Mouse (Mus musculus): ENCODE data around the gene Card10. TPM values are rescaled to one million over a fixed set of nuclear protein-coding genes. Genes with fewer than 3 reads are reported as not detected.

The Card10 gene
- polyA plus RNA-seq, 1 experiment from 2014 or later: 6.1 TPM

DNA sequence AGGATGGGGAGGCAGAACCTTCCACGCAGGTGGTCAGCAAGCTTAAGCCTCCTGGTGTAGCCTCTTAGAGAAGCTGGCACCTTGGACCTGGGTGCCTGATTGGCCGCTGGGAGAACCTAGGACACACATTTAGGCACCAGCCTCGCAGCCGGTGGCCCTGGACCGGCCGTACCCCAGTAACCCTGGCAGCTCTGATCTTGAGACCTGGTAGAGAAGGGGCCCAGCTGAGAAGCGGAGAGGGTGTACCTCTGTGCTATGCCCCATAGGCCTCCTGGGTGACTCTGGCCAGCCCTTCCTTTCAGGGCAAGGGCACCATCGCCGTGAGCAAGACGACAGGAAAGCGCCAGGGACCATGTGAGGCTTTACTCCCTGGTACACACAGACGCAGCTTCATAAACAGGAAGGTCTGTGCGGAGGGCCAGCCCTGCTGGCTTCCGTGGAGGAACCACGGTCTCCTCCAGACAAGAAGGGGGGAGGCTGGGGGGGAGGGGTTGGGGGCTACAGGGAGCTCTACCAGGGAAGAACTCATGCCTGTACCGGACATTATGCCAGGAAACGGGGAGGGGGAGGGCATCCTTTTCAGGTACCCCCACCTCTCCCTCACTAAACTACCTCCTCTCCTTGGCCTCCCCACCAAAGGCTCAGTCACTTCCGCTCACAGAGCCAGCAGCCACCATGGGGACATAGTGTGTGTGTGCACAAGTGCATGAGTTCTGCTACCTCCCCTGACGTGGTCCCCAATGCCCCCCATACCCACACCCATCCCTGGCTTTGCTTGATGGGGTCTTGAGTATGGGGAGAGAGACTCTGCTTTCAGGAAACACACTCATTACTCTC, 31.1 kb downstream of the Card10 start:
- ATAC-seq (ENCODE audit: low read depth): peak; percentile 67

DNA sequence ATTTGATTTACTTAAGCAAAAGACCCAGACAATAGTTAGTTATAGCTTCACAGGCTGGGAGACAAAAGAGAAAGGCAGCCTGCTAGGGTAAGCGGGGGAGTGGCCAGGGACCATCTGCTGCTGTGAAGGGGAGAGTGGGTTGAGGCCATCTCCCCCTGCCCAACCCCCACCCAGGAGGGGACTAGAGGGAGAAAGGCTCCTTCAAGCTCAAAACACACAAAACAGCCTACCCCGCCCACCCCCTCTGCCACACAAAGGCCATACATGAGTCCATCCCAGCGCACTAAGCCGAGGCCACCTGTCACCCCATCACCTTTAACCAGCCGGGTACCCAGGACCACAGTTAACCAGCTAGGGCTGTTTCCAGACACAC, 31.9 kb downstream of the Card10 start:
- ATAC-seq (ENCODE audit: low read depth): no peak
- Histone ChIP-seq H3K27me3 (ENCODE audit: control insufficient read depth, insufficient read depth, low read depth, low read length) (no peaks in the 10 kb centered on the region), H3K27ac (ENCODE audit: low read length) (peak overlapping the region; percentile 79), H3K9me3 (ENCODE audit: control insufficient read depth, low read length) (peaks cover 6% of the 10 kb centered on the region), H3K4me1 (replicated peaks; ENCODE audit: control insufficient read depth, insufficient read depth, low read length) (peaks cover 4% of the 10 kb centered on the region; the same call in 1 of the 2 replicates), H3K36me3 (ENCODE audit: control insufficient read depth, insufficient read depth, low read length) (peaks cover 7% of the 10 kb centered on the region), H3K4me3 (ENCODE audit: low read length) (peak overlapping the region; percentile 42), H3K4me2 (ENCODE audit: low read depth, low read length) (peak overlapping the region; percentile 49), H3K9ac (ENCODE audit: low read length) (peak overlapping the region; percentile 27)
- WGBS: 46% methylated on average over 5 of the region's 5 CpGs

More for the DNA sequence above, 31.1 kb downstream of the Card10 start:
- no peaks in the 10 kb centered on the region for H3K27me3 ChIP-seq (ENCODE audit: control insufficient read depth, insufficient read depth, low read depth, low read length)
- peak overlapping the region; percentile 66 for H3K9ac ChIP-seq (ENCODE audit: low read length)
- H3K4me3 ChIP-seq (ENCODE audit: low read length): peak overlapping the region; percentile 49
- peak overlapping the region; percentile 51 for H3K4me2 ChIP-seq (ENCODE audit: low read depth, low read length)
- peaks cover 4% of the 10 kb centered on the region; the same call in 1 of the 2 replicates for H3K4me1 ChIP-seq (replicated peaks; ENCODE audit: control insufficient read depth, insufficient read depth, low read length)
- H3K27ac ChIP-seq (ENCODE audit: low read length): peak overlapping the region; percentile 81
- peaks cover 6% of the 10 kb centered on the region for H3K9me3 ChIP-seq (ENCODE audit: control insufficient read depth, low read length)
- H3K36me3 ChIP-seq (ENCODE audit: control insufficient read depth, insufficient read depth, low read length): peaks cover 12% of the 10 kb centered on the region
- 47% methylated on average over 19 of the region's 19 CpGs for WGBS

DNA sequence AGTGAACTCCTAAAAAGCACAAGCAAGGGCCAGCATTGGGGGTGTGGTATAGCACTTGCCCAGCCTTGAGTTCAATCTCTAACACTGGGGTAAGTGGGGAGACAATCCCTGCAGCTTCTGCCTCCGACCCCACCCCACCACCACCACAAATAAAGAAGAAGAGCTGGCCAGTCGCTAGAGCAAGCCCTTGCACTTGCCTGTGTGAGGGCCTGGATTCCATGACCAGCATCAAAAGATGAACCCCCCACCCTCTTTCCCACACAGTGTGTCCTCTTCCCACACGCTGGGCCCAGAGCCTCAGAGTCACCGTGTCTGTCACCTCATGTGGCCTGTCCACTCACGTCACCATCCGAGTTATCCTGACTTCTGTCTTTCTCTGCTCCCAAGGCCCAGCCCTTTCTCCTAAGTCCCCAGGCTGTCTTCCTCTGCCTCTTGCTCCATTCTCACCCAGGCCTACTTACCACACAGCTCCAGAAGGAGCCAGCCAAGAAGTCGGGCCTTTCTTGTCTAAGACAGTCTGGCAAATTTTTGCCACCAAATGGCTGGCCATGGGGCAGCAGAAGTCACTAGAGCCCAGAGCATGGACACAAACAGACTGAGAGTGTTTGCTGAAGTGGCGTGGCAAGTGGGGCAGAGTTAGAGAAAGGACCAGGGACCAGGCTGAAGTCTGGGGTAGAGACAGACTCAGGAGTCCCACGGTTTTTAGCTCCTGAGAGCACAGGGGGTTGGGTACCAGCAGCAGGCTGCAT, 32.4 kb downstream of the Card10 start:
- Histone ChIP-seq H3K4me2 (ENCODE audit: low read depth, low read length) (peak overlapping the region; percentile 49), H3K27ac (ENCODE audit: low read length) (no peak overlapping the region), H3K36me3 (ENCODE audit: control insufficient read depth, insufficient read depth, low read length) (peaks cover 4% of the 10 kb centered on the region), H3K4me1 (replicated peaks; ENCODE audit: control insufficient read depth, insufficient read depth, low read length) (peaks cover 4% of the 10 kb centered on the region; the same call in 1 of the 2 replicates), H3K4me3 (ENCODE audit: low read length) (peak overlapping the region; percentile 42), H3K27me3 (ENCODE audit: control insufficient read depth, insufficient read depth, low read depth, low read length) (no peaks in the 10 kb centered on the region), H3K9me3 (ENCODE audit: control insufficient read depth, low read length) (peaks cover 6% of the 10 kb centered on the region), H3K9ac (ENCODE audit: low read length) (peak overlapping the region; percentile 27)
- 51% methylated on average over 9 of the region's 9 CpGs for WGBS
- ATAC-seq (ENCODE audit: low read depth): no peak

DNA sequence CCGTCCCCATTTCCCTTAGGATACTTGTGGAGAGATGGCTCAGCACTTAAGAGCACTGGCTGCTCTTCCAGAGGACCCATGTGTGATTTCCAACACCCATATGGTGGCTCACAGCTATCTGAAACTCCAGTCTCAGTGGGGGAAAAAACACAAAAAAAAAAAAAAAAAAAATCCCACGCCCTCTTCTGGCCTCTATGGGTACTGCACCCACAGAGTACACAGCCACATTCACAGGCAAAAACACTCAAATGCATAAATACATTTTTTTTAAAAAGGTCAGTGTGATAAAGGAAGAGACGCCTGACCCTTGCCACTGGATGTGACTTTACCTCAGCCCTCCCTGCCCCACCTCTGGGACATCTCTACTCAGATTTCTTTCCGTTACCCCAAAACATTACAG, 33.8 kb downstream of the Card10 start:
- WGBS: 86% methylated on average over 4 of the region's 4 CpGs

DNA sequence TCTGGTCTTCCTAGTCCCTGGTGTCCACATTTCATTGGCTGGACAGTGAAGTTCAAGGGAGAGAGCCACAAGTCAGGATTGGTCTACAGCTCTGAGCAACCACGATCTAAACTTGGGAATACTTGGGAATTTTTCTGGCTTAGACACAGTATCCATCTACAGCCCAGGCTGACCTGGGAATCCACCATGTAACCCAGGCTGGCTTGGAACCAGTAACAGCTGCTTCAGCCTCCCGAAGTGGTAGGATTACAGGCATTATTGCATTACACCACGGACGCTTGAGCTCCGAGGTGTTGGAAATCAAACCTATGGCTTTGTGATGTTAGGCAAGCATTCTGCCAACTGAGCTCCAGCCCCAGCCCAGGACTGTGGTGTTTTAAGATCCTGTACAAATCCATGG, 39.1 kb downstream of the Card10 start:
- H3K4me2 ChIP-seq (ENCODE audit: low read depth, low read length): no peak overlapping the region
- no peak overlapping the region for H3K27ac ChIP-seq (ENCODE audit: low read length)
- no peaks in the 10 kb centered on the region for H3K4me1 ChIP-seq (replicated peaks; ENCODE audit: control insufficient read depth, insufficient read depth, low read length)
- no peaks in the 10 kb centered on the region for H3K27me3 ChIP-seq (ENCODE audit: control insufficient read depth, insufficient read depth, low read depth, low read length)
- H3K4me3 ChIP-seq (ENCODE audit: low read length): no peak overlapping the region
- no peak overlapping the region for H3K9ac ChIP-seq (ENCODE audit: low read length)
- WGBS: 78% methylated on average over 5 of the region's 5 CpGs
- no peak for ATAC-seq (ENCODE audit: low read depth)
- no peaks in the 10 kb centered on the region for H3K36me3 ChIP-seq (ENCODE audit: control insufficient read depth, insufficient read depth, low read length)
- H3K9me3 ChIP-seq (ENCODE audit: control insufficient read depth, low read length): 0 out of 2 replicates have a peak, but pooled peaks cover under 1% of the 10 kb centered on the region

More for the DNA sequence above, 33.8 kb downstream of the Card10 start:
- Histone ChIP-seq H3K4me1 (replicated peaks; ENCODE audit: control insufficient read depth, insufficient read depth, low read length) (peaks cover 4% of the 10 kb centered on the region; the same call in 1 of the 2 replicates), H3K9ac (ENCODE audit: low read length) (no peak overlapping the region), H3K4me3 (ENCODE audit: low read length) (no peak overlapping the region), H3K36me3 (ENCODE audit: control insufficient read depth, insufficient read depth, low read length) (no peaks in the 10 kb centered on the region), H3K4me2 (ENCODE audit: low read depth, low read length) (no peak overlapping the region), H3K27me3 (ENCODE audit: control insufficient read depth, insufficient read depth, low read depth, low read length) (no peaks in the 10 kb centered on the region), H3K27ac (ENCODE audit: low read length) (no peak overlapping the region), H3K9me3 (ENCODE audit: control insufficient read depth, low read length) (peaks cover 6% of the 10 kb centered on the region)
- no peak for ATAC-seq (ENCODE audit: low read depth)

DNA sequence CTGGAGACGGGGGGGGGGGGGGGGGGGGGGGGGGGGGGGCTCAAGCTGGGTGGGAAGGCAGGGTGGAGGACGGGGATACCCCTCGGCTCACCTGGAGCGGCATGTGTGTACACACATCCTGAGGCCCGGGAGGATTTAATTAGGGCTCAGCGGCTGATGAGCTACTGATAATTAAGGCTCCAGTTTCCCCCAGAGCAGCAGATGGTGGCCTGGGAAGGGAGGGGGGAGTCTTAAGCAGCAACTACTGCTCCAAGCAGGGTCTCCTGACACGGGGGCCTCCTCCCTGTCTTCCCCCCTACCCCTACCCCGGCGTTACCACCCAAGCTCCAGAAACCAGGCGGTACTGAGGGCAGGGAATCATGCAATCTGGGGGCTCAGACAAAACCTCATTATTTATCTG, 39.6 kb downstream of the Card10 start:
- WGBS: 44% methylated on average over 9 of the region's 10 CpGs
- no peaks in the 10 kb centered on the region for H3K27me3 ChIP-seq (ENCODE audit: control insufficient read depth, insufficient read depth, low read depth, low read length)
- H3K4me3 ChIP-seq (ENCODE audit: low read length): no peak overlapping the region
- no peak overlapping the region for H3K9ac ChIP-seq (ENCODE audit: low read length)
- ATAC-seq (ENCODE audit: low read depth): no peak
- H3K27ac ChIP-seq (ENCODE audit: low read length): no peak overlapping the region
- H3K4me1 ChIP-seq (replicated peaks; ENCODE audit: control insufficient read depth, insufficient read depth, low read length): no peaks in the 10 kb centered on the region
- H3K36me3 ChIP-seq (ENCODE audit: control insufficient read depth, insufficient read depth, low read length): no peaks in the 10 kb centered on the region
- no peak overlapping the region for H3K4me2 ChIP-seq (ENCODE audit: low read depth, low read length)
- H3K9me3 ChIP-seq (ENCODE audit: control insufficient read depth, low read length): no peaks in the 10 kb centered on the region

DNA sequence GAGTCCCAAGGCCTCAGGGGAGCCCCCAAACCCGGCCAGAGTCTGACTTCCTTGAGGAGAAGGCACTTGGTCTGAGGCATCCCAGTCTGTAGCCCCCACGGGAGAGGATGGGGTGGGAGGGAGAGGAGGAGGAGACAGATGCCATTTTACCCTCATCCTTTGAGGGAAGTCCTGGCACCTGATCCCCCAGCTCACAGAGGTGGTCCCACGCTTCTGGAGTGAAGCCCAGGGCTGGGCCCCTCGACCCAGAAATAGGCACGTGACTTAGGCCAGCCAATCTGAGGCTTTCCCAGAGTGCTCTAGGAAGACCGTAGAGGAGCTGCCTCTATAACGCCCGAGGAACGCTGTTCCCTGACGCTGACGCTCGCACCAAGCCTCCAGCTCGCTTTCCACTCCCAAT, 41.7 kb downstream of the Card10 start:
- no peaks in the 10 kb centered on the region for H3K27me3 ChIP-seq (ENCODE audit: control insufficient read depth, insufficient read depth, low read depth, low read length)
- no peak overlapping the region for H3K27ac ChIP-seq (ENCODE audit: low read length)
- WGBS: 69% methylated on average over 13 of the region's 13 CpGs
- H3K4me3 ChIP-seq (ENCODE audit: low read length): no peak overlapping the region
- no peaks in the 10 kb centered on the region for H3K9me3 ChIP-seq (ENCODE audit: control insufficient read depth, low read length)
- no peak overlapping the region for H3K4me2 ChIP-seq (ENCODE audit: low read depth, low read length)
- H3K4me1 ChIP-seq (replicated peaks; ENCODE audit: control insufficient read depth, insufficient read depth, low read length): no peaks in the 10 kb centered on the region
- H3K9ac ChIP-seq (ENCODE audit: low read length): no peak overlapping the region
- H3K36me3 ChIP-seq (ENCODE audit: control insufficient read depth, insufficient read depth, low read length): no peaks in the 10 kb centered on the region
- ATAC-seq (ENCODE audit: low read depth): no peak

DNA sequence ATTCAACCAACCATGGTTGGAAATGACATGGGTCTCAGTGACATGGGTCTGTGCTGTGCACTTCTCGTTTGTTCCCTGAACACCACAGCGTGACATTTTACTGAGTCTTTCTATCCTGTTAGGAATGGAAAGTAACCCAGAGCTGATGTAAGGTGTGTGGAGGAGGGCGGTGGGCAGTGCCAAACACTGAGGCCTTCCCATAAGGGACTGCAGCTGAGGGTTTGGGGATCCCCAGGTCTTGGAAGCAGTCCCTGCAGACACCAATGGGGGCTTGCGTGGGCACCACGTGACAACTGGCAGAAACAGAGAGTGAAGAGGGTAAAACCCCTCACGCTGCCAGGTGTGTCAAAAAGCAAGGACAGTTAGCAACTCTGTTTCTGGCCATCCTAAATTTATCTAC, 44.7 kb downstream of the Card10 start:
- Histone ChIP-seq H3K4me2 (ENCODE audit: low read depth, low read length) (no peak overlapping the region), H3K9ac (ENCODE audit: low read length) (no peak overlapping the region), H3K4me1 (replicated peaks; ENCODE audit: control insufficient read depth, insufficient read depth, low read length) (no peaks in the 10 kb centered on the region), H3K9me3 (ENCODE audit: control insufficient read depth, low read length) (no peaks in the 10 kb centered on the region), H3K36me3 (ENCODE audit: control insufficient read depth, insufficient read depth, low read length) (no peaks in the 10 kb centered on the region), H3K27me3 (ENCODE audit: control insufficient read depth, insufficient read depth, low read depth, low read length) (no peaks in the 10 kb centered on the region), H3K4me3 (ENCODE audit: low read length) (no peak overlapping the region), H3K27ac (ENCODE audit: low read length) (no peak overlapping the region)
- ATAC-seq (ENCODE audit: low read depth): no peak
- 87% methylated on average over 6 of the region's 6 CpGs for WGBS

DNA sequence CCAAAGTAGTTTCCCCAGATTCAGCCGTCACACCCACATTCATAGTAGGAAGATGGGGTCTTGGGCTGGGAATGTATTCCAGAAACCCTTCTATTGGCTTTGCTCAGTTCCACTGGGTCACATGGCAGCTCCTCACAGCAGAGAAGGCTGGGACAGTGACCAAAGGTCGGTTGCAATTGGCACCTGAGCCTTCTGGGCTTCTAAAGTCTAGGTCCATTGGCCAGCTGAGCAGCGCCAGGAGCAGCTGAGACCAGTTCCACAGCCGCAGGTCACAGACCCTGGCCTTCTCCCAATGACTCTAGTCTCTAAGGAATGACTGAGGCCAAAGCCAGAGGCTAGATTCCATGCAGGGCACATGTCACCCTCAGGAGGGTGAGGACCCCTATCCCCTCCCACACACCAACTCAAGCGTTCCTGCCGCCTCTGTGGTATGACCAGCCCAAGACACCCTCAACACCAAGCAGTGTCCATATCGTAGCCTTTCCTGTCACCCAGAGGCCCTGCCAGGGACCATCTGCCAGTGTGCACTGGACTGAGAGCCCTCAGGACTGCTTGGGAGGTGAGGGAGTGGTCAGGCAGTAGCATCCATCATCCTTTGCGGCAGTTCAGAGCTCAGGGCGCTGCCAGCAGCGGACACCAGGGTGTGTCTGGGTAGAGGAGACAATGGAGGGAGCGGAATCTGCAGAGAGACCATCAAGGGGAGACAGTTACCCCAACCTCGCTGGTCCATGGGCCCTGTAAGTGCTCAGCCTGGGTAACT, 46.7 kb downstream of the Card10 start:
- H3K9me3 ChIP-seq (ENCODE audit: control insufficient read depth, low read length): no peaks in the 10 kb centered on the region
- ATAC-seq (ENCODE audit: low read depth): no peak
- WGBS: 60% methylated on average over 12 of the region's 12 CpGs
- H3K4me1 ChIP-seq (replicated peaks; ENCODE audit: control insufficient read depth, insufficient read depth, low read length): no peaks in the 10 kb centered on the region
- no peaks in the 10 kb centered on the region for H3K27me3 ChIP-seq (ENCODE audit: control insufficient read depth, insufficient read depth, low read depth, low read length)
- H3K27ac ChIP-seq (ENCODE audit: low read length): no peak overlapping the region
- no peaks in the 10 kb centered on the region for H3K36me3 ChIP-seq (ENCODE audit: control insufficient read depth, insufficient read depth, low read length)
- no peak overlapping the region for H3K9ac ChIP-seq (ENCODE audit: low read length)
- no peak overlapping the region for H3K4me2 ChIP-seq (ENCODE audit: low read depth, low read length)
- no peak overlapping the region for H3K4me3 ChIP-seq (ENCODE audit: low read length)
